Mouse (Mus musculus) forebrain, embryonic 12.5 days (tissue): Measurements from ENCODE around the gene Arhgdia. TPM values are rescaled to one million over a fixed set of nuclear protein-coding genes. Genes with fewer than 3 reads are reported as not detected.
"Not testable (repeated sequence)": the region's sequence is repeated elsewhere in the genome, so short reads cannot be mapped to it uniquely, and the experiment has no call there.

Source experiments
- ATAC-seq: fragments of 200-750 bp; cut with Nextera tagmentation; 2 replicates; pipeline ENCODE4 v1.8.0; 2017; ENCODE audit warnings: moderate TSS enrichment; ENCODE audit not compliant: low FRiP score
- H3K27ac ChIP-seq: fragments of 300-500 bp; sonication (generic); 2 replicates; pipeline ENCODE4 v1.5.1; 2016; ENCODE audit warnings: mild to moderate bottlenecking
- H3K27me3 ChIP-seq: fragments of 300-500 bp; sonication (generic); 2 replicates; pipeline ENCODE4 v1.6.1; 2016; ENCODE audit warnings: mild to moderate bottlenecking
- H3K36me3 ChIP-seq: fragments of 300-500 bp; sonication (generic); replicated peaks from 2 replicates; pipeline ENCODE4 v1.6.1; 2016; ENCODE audit warnings: mild to moderate bottlenecking
- H3K4me1 ChIP-seq: fragments of 300-500 bp; sonication (generic); 2 replicates; pipeline ENCODE4 v1.6.1; 2016
- H3K4me2 ChIP-seq: fragments of 300-500 bp; sonication (generic); 2 replicates; pipeline ENCODE4 v1.6.1; 2016; ENCODE audit warnings: mild to moderate bottlenecking, moderate library complexity
- H3K4me3 ChIP-seq: fragments of 300-500 bp; sonication (generic); replicated peaks from 2 replicates; pipeline ENCODE4 v1.5.1; 2016; ENCODE audit warnings: mild to moderate bottlenecking
- H3K9ac ChIP-seq: fragments of 300-500 bp; sonication (generic); 2 replicates; pipeline ENCODE4 v1.6.1; 2016; ENCODE audit warnings: mild to moderate bottlenecking
- H3K9me3 ChIP-seq: fragments of 300-500 bp; sonication (generic); 2 replicates; pipeline ENCODE4 v1.6.1; 2016
- WGBS: fragments of 180-500 bp; shearing (Covaris S2); methylation state at CpG from one replicate; pipeline ENCODE4 v1.1.7; 2016; 5-methylcytosine and 5-hydroxymethylcytosine counted together
- polyA plus RNA-seq: library from polyadenylated mRNA; unstranded; fragments of >200 nt; fragmentation: Nextera tagmentation; extraction: Ambion mirVana; gene quantifications from 2 replicates; pipeline ENCODE4 v1.2.1, GENCODE M21; 2016

The Arhgdia gene
- polyA plus RNA-seq, 1 experiment from 2014 or later, result 496 TPM

- Histone ChIP-seq H3K4me1 (peaks cover 25% of the 10 kb centered on the region), H3K36me3 (peaks cover 62% of the 10 kb centered on the region)
- not testable (repeated sequence) for H3K4me3 ChIP-seq, ATAC-seq, H3K27me3 ChIP-seq, H3K27ac ChIP-seq, H3K4me2 ChIP-seq, H3K9me3 ChIP-seq, H3K9ac ChIP-seq
- WGBS, result 94% methylated on average over 2 of the region's 2 CpGs
Measured at GRCm38 (mm10) chr11:120582982-120583293, 1.5 kb upstream of the Arhgdia start.

- Histone ChIP-seq H3K4me2 (peak overlapping the region; percentile 99), H3K27ac (peak overlapping the region; percentile 93), H3K9ac (peak overlapping the region; percentile 94), H3K9me3 (0 out of 2 replicates have a peak, but pooled peaks cover 4% of the 10 kb centered on the region), H3K4me1 (peaks cover 25% of the 10 kb centered on the region), H3K27me3 (no peaks in the 10 kb centered on the region), H3K4me3 (peak overlapping the region; percentile 96), H3K36me3 (peaks cover 62% of the 10 kb centered on the region)
- ATAC-seq, result no peak
- WGBS, result 77% methylated on average over 8 of the region's 8 CpGs
Measured at GRCm38 (mm10) chr11:120582268-120582981, 1.0 kb upstream of the Arhgdia start.

GRCm38 (mm10) chr11:120580871-120581331 is 523 bp downstream of the Arhgdia start:
- Histone ChIP-seq H3K9ac (peak overlapping the region; percentile 94), H3K4me3 (peak overlapping the region; percentile 96), H3K27me3 (no peaks in the 10 kb centered on the region), H3K4me1 (peaks cover 25% of the 10 kb centered on the region), H3K36me3 (peaks cover 55% of the 10 kb centered on the region), H3K9me3 (0 out of 2 replicates have a peak, but pooled peaks cover 4% of the 10 kb centered on the region), H3K27ac (peak overlapping the region; percentile 93), H3K4me2 (peak overlapping the region; percentile 99)
- peak; percentile 55 for ATAC-seq
- 1% methylated on average over 43 of the region's 44 CpGs for WGBS

GRCm38 (mm10) chr11:120580190-120580589 is 1.2 kb downstream of the Arhgdia start:
- WGBS, result 63% methylated on average over 7 of the region's 7 CpGs
- Histone ChIP-seq H3K27me3 (no peaks in the 10 kb centered on the region), H3K9ac (peak overlapping the region; percentile 94), H3K36me3 (peaks cover 48% of the 10 kb centered on the region), H3K4me1 (peaks cover 25% of the 10 kb centered on the region), H3K4me3 (peak overlapping the region; percentile 96), H3K4me2 (peak overlapping the region; percentile 99), H3K27ac (peak overlapping the region; percentile 93), H3K9me3 (0 out of 2 replicates have a peak, but pooled peaks cover 4% of the 10 kb centered on the region)
- no peak for ATAC-seq

- peaks cover 43% of the 10 kb centered on the region for H3K36me3 ChIP-seq
- peak overlapping the region; percentile 94; the same call in 1 of the 2 replicates for H3K9ac ChIP-seq
- peak overlapping the region; percentile 96 for H3K4me3 ChIP-seq
- 66% methylated on average over 15 of the region's 15 CpGs for WGBS
- peaks cover 29% of the 10 kb centered on the region for H3K4me1 ChIP-seq
- no peaks in the 10 kb centered on the region for H3K27me3 ChIP-seq
- peak overlapping the region; percentile 93 for H3K27ac ChIP-seq
- H3K4me2 ChIP-seq, result peak overlapping the region; percentile 99
- H3K9me3 ChIP-seq, result 0 out of 2 replicates have a peak, but pooled peaks cover 4% of the 10 kb centered on the region
- peak; percentile 31 for ATAC-seq
Measured at GRCm38 (mm10) chr11:120579316-120580107, 1.9 kb downstream of the Arhgdia start.

- H3K27ac ChIP-seq, result 0 out of 2 replicates have a peak overlapping the region, but pooled peaks have one; percentile 60
- no peak for ATAC-seq
- WGBS, result 87% methylated on average over 11 of the region's 11 CpGs
- H3K27me3 ChIP-seq, result no peaks in the 10 kb centered on the region
- H3K4me1 ChIP-seq, result peaks cover 36% of the 10 kb centered on the region
- 0 out of 2 replicates have a peak, but pooled peaks cover 1% of the 10 kb centered on the region for H3K9me3 ChIP-seq
- no peak overlapping the region for H3K9ac ChIP-seq
- H3K4me2 ChIP-seq, result no peak overlapping the region
- H3K36me3 ChIP-seq, result peaks cover 36% of the 10 kb centered on the region
- H3K4me3 ChIP-seq, result no peak overlapping the region
Measured at GRCm38 (mm10) chr11:120578694-120579243, 2.7 kb downstream of the Arhgdia start.

GRCm38 (mm10) chr11:120578024-120578693 is 3.3 kb downstream of the Arhgdia start:
- WGBS, result 90% methylated on average over 10 of the region's 10 CpGs
- ATAC-seq, result no peak
- Histone ChIP-seq H3K4me3 (no peak overlapping the region), H3K9ac (peak overlapping the region; percentile 1; the same call in 1 of the 2 replicates), H3K4me1 (peaks cover 37% of the 10 kb centered on the region), H3K9me3 (no peaks in the 10 kb centered on the region), H3K27ac (0 out of 2 replicates have a peak overlapping the region, but pooled peaks have one; percentile 13), H3K4me2 (no peak overlapping the region), H3K27me3 (no peaks in the 10 kb centered on the region), H3K36me3 (peaks cover 31% of the 10 kb centered on the region)

- H3K9ac ChIP-seq, result peak overlapping the region; percentile 1; the same call in 1 of the 2 replicates
- H3K4me2 ChIP-seq, result no peak overlapping the region
- peak overlapping the region; percentile 36; the same call in 1 of the 2 replicates for H3K27ac ChIP-seq
- peaks cover 37% of the 10 kb centered on the region for H3K4me1 ChIP-seq
- no peaks in the 10 kb centered on the region for H3K27me3 ChIP-seq
- no peak overlapping the region for H3K4me3 ChIP-seq
- WGBS, result 82% methylated on average over 7 of the region's 7 CpGs
- peaks cover 31% of the 10 kb centered on the region for H3K36me3 ChIP-seq
- H3K9me3 ChIP-seq, result no peaks in the 10 kb centered on the region
- ATAC-seq, result no peak
Measured at GRCm38 (mm10) chr11:120577211-120578023, 4.0 kb downstream of the Arhgdia start.

GRCm38 (mm10) chr11:120576365-120576981 is 5.0 kb downstream of the Arhgdia start:
- H3K36me3 ChIP-seq, result peaks cover 31% of the 10 kb centered on the region
- H3K9ac ChIP-seq, result no peak overlapping the region
- peaks cover 35% of the 10 kb centered on the region for H3K4me1 ChIP-seq
- peak overlapping the region; percentile 36; the same call in 1 of the 2 replicates for H3K27ac ChIP-seq
- WGBS, result 89% methylated on average over 3 of the region's 3 CpGs
- no peaks in the 10 kb centered on the region for H3K9me3 ChIP-seq
- no peak overlapping the region for H3K4me3 ChIP-seq
- H3K27me3 ChIP-seq, result no peaks in the 10 kb centered on the region
- no peak for ATAC-seq
- H3K4me2 ChIP-seq, result no peak overlapping the region

- ATAC-seq, result no peak
- peaks cover 40% of the 10 kb centered on the region for H3K4me1 ChIP-seq
- no peaks in the 10 kb centered on the region for H3K9me3 ChIP-seq
- no peak overlapping the region for H3K4me2 ChIP-seq
- no peak overlapping the region for H3K9ac ChIP-seq
- no peaks in the 10 kb centered on the region for H3K27me3 ChIP-seq
- peaks cover 36% of the 10 kb centered on the region for H3K36me3 ChIP-seq
- no peak overlapping the region for H3K4me3 ChIP-seq
- H3K27ac ChIP-seq, result no peak overlapping the region
Measured at GRCm38 (mm10) chr11:120575940-120576339, 5.5 kb downstream of the Arhgdia start.

- Histone ChIP-seq H3K27me3 (no peaks in the 10 kb centered on the region), H3K27ac (no peak overlapping the region), H3K4me2 (no peak overlapping the region), H3K9me3 (no peaks in the 10 kb centered on the region), H3K4me3 (no peak overlapping the region), H3K36me3 (peaks cover 45% of the 10 kb centered on the region), H3K4me1 (peaks cover 37% of the 10 kb centered on the region), H3K9ac (no peak overlapping the region)
- WGBS, result 74% methylated on average over 2 of the region's 2 CpGs
- ATAC-seq, result no peak
Measured at GRCm38 (mm10) chr11:120575046-120575445, 6.4 kb downstream of the Arhgdia start.
